Mouse (Mus musculus) forelimb bud, embryonic 11.5 days (tissue): ENCODE measurements around the gene Pcdh11x.
A peak's percentile ranks its signal among the peaks of the same experiment; 100 is the strongest.
"Not testable (repeated sequence)": the region's sequence is repeated elsewhere in the genome, so short reads cannot be mapped to it uniquely, and the experiment has no call there.

Experiments
- DNase-seq: peaks from one replicate; pipeline ENCODE4 v3.0.0-alpha.2; 2012; ENCODE audit warnings: low read depth, low spot score

Gene Pcdh11x

GRCm38 (mm10) chrX:120290011-120290899 lies at the start of gene Pcdh11x:
TSS of gene Pcdh11x (plus strand) at chrX:120290259.
- peak; percentile 37 for DNase-seq

- no peak for DNase-seq
Observed at GRCm38 (mm10) chrX:120260089-120260488, 30.0 kb upstream of the Pcdh11x start.

GRCm38 (mm10) chrX:120285522-120285921 lies 4.5 kb upstream of the Pcdh11x start:
- DNase-seq, result peak; percentile 5

- no peak for DNase-seq
Observed at GRCm38 (mm10) chrX:120287502-120287901, 2.6 kb upstream of the Pcdh11x start.

- no peak for DNase-seq
Observed at GRCm38 (mm10) chrX:120290900-120291280, 831 bp downstream of the Pcdh11x start.

GRCm38 (mm10) chrX:120291696-120292095 lies 1.6 kb downstream of the Pcdh11x start:
- no peak for DNase-seq

GRCm38 (mm10) chrX:120292832-120293750 lies 3.0 kb downstream of the Pcdh11x start:
- peak; percentile 65 for DNase-seq

- DNase-seq, result no peak
Observed at GRCm38 (mm10) chrX:120301469-120302175, 11.6 kb downstream of the Pcdh11x start.

GRCm38 (mm10) chrX:120312995-120313394 lies 22.9 kb downstream of the Pcdh11x start, which contains the start of gene H2afb3:
TSS of gene H2afb3 (minus strand) at chrX:120313095.
- DNase-seq, result not testable (repeated sequence)

- no peak for DNase-seq
Observed at GRCm38 (mm10) chrX:120466225-120466624, 176.2 kb downstream of the Pcdh11x start.

GRCm38 (mm10) chrX:120486428-120486827 lies 196.4 kb downstream of the Pcdh11x start:
- no peak for DNase-seq

GRCm38 (mm10) chrX:120524986-120525385 lies 234.9 kb downstream of the Pcdh11x start:
- DNase-seq, result no peak

GRCm38 (mm10) chrX:120599309-120599708 lies 309.2 kb downstream of the Pcdh11x start:
- no peak for DNase-seq

GRCm38 (mm10) chrX:120618460-120618859 lies 328.4 kb downstream of the Pcdh11x start:
- no peak for DNase-seq

GRCm38 (mm10) chrX:120670236-120670635 lies 380.2 kb downstream of the Pcdh11x start:
- not testable (repeated sequence) for DNase-seq

GRCm38 (mm10) chrX:120734144-120734543 lies 444.1 kb downstream of the Pcdh11x start:
- no peak for DNase-seq

GRCm38 (mm10) chrX:120735792-120736191 lies 445.7 kb downstream of the Pcdh11x start:
- DNase-seq, result no peak

- DNase-seq, result no peak
Observed at GRCm38 (mm10) chrX:120944556-120944955, 654.5 kb downstream of the Pcdh11x start.
